Mouse (Mus musculus): ENCODE results near the gene Sema3e. TPM values are rescaled to one million over a fixed set of nuclear protein-coding genes. Genes with fewer than 3 reads are reported as not detected.

The Sema3e gene
- polyA plus RNA-seq, 1 experiment from 2014 or later = 2.4 TPM

DNA sequence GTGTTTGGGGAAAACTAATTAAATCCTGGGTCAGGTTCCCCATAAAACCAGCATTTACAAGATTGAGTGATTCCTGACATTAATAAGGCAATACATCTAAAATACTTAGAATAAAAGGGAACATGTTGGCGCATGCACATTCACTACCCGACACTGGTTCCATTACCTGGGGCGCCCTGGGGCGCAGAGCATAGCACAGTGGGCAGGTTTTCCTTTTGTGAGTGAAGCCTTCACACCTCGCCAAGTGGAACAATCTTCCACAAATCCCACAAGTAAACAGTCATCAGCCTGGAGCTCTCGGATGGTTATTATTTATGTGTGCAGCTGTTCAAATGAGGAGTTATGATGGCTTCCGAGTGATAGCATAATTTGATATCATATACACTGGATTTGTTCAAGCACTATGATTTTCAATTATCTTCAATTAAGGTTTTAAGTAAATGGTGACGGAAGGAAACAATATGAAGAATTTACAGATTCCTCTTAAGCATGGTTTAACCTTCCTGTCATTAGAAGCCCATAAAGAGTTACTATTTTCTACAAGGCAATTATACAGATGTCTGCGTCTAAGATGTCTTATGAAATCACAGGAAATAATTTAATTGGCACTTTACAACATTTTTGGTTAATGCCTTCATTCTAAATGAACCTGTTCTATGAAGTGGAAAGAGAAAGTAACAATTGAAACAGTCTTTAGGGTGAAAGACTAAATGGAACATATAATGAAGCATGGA lies 65.0 kb downstream of the Sema3e start:
- H3K9ac ChIP-seq = no peak overlapping the region
- H3K9me3 ChIP-seq (replicated peaks) = no peaks in the 10 kb centered on the region
- no peak overlapping the region for H3K4me3 ChIP-seq (replicated peaks)
- 82% methylated on average over 9 of the region's 9 CpGs for WGBS
- H3K4me1 ChIP-seq = peaks cover 4% of the 10 kb centered on the region; the same call in 1 of the 2 replicates
- H3K27me3 ChIP-seq = no peaks in the 10 kb centered on the region
- H3K4me2 ChIP-seq = no peak overlapping the region
- no peak overlapping the region for H3K27ac ChIP-seq
- no peak for ATAC-seq (replicated peaks; ENCODE audit: low FRiP score)
- no peaks in the 10 kb centered on the region for H3K36me3 ChIP-seq

DNA sequence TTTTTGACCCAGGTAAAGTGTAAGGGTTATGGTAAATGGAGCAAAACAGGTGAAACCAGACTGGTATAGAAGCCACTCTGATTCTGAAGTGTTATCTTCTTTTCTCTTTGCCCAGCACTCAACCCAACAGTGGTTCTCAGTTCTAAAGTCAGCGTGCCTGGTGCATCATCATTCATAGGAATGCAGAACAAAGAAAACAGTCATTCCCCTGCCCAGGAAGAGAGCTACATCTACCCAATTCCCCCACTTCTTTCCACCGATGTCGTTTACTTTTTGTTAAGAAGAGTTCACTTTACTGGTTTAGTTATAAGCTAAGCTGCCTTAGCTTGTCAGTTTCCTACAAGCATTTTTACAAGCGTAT lies 65.5 kb downstream of the Sema3e start:
- Histone ChIP-seq H3K9me3 (replicated peaks) (no peaks in the 10 kb centered on the region), H3K4me2 (no peak overlapping the region), H3K36me3 (no peaks in the 10 kb centered on the region), H3K27me3 (no peaks in the 10 kb centered on the region), H3K4me1 (peaks cover 4% of the 10 kb centered on the region; the same call in 1 of the 2 replicates), H3K9ac (no peak overlapping the region), H3K27ac (no peak overlapping the region), H3K4me3 (replicated peaks) (no peak overlapping the region)
- no peak for ATAC-seq (replicated peaks; ENCODE audit: low FRiP score)
- WGBS = 82% methylated on average over 4 of the region's 4 CpGs

DNA sequence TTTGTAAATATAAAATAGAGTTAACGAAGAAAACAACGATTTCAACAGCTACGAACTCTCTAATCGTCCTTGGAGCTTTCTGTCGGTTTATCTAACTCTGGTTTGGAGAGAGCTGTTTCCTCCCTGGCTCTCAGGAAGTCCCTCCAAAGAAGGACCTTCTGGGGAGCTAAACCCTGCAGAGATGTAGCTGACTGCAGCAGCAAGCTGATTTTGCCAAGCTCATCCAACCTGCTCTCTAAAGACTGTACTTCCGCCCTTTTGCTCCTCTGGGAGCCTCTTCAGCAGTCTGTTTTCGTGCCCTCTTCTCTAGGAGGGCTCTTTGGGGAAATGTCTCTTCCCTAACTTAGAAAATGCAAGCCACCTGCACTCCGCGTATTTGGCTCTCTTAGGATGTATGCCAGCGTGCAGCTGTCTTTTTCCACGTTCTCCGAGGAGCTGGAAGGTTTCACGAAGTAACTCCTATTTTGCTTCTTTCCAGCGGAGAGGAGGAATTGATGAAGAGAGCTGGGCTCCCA lies 67.2 kb downstream of the Sema3e start:
- H3K4me1 ChIP-seq = peaks cover 4% of the 10 kb centered on the region; the same call in 1 of the 2 replicates
- no peaks in the 10 kb centered on the region for H3K27me3 ChIP-seq
- 48% methylated on average over 14 of the region's 14 CpGs for WGBS
- no peak overlapping the region for H3K9ac ChIP-seq
- H3K4me2 ChIP-seq = peak overlapping the region; percentile 12; the same call in 1 of the 2 replicates
- H3K4me3 ChIP-seq (replicated peaks) = no peak overlapping the region
- H3K27ac ChIP-seq = no peak overlapping the region
- H3K9me3 ChIP-seq (replicated peaks) = no peaks in the 10 kb centered on the region
- ATAC-seq (replicated peaks; ENCODE audit: low FRiP score) = no peak
- H3K36me3 ChIP-seq = no peaks in the 10 kb centered on the region

DNA sequence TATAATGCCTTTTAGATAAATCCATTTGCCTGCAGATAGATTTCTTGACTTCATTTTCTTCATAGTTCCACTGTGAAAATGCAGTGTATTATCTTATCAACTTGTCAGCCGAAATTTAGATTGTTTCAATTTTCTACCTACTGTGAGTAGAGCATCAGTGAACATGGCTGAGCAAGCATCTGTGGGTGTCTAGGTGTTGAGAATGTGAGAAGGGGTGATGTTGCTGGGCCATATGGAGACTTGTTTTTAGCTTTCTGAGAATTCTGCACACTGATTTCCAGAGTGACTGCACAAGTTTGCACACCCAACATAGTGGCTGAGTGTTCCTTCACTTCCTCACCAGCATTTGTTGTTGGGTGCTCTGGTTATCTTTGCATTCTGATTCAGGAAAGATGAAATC lies 71.1 kb downstream of the Sema3e start:
- Histone ChIP-seq H3K27ac (no peak overlapping the region), H3K9me3 (replicated peaks) (no peaks in the 10 kb centered on the region), H3K4me3 (replicated peaks) (no peak overlapping the region), H3K27me3 (no peaks in the 10 kb centered on the region), H3K9ac (no peak overlapping the region), H3K4me2 (no peak overlapping the region), H3K4me1 (peaks cover 4% of the 10 kb centered on the region; the same call in 1 of the 2 replicates), H3K36me3 (no peaks in the 10 kb centered on the region)
- no peak for ATAC-seq (replicated peaks; ENCODE audit: low FRiP score)
- 86% methylated on average over 1 of the region's 1 CpGs for WGBS

DNA sequence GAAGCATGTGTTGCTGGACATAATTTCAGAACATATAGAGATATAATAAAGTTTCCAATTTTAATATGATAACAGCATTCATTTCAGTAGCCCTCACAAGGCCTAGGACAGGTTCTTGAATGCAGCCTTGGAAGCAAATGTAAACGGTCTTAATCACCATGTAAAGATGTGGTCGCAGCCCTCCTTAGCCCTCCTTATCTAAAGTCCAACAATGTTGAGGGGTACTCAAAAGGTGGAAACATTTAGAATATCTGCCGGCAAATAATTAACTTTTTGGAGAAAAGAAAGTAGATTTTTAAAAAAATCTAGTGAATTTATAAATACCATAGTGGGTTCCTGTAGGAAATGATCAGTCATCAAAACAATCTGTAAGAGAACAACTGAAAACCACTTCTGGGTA lies 73.6 kb downstream of the Sema3e start:
- Histone ChIP-seq H3K4me3 (replicated peaks) (no peak overlapping the region), H3K9me3 (replicated peaks) (no peaks in the 10 kb centered on the region), H3K36me3 (no peaks in the 10 kb centered on the region), H3K4me2 (no peak overlapping the region), H3K27me3 (no peaks in the 10 kb centered on the region), H3K4me1 (no peaks in the 10 kb centered on the region), H3K27ac (no peak overlapping the region), H3K9ac (no peak overlapping the region)
- no peak for ATAC-seq (replicated peaks; ENCODE audit: low FRiP score)
- 92% methylated on average over 3 of the region's 3 CpGs for WGBS

DNA sequence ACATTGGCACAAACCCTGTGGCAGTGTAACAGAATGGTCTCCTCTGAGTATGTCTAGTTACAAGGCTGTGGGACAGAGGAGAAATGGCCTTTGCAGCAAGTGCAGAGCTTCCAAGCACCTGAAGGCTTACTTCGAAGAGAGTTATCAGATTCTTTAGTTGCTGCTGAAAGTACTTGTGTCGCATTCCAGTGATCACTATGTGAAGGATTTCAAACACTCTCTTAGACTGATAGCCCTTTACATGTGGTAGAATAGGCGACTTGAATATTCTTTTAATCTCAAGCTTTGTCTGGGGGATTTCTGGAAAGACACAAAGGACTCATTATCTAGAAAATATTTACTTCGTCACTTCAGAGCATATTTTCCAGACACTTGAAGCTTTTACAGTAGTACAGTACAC lies 82.3 kb downstream of the Sema3e start:
- Histone ChIP-seq H3K9ac (no peak overlapping the region), H3K27me3 (no peaks in the 10 kb centered on the region), H3K9me3 (replicated peaks) (no peaks in the 10 kb centered on the region), H3K4me2 (no peak overlapping the region), H3K4me1 (no peaks in the 10 kb centered on the region), H3K36me3 (no peaks in the 10 kb centered on the region), H3K4me3 (replicated peaks) (no peak overlapping the region), H3K27ac (no peak overlapping the region)
- WGBS = 77% methylated on average over 4 of the region's 4 CpGs
- ATAC-seq (replicated peaks; ENCODE audit: low FRiP score) = no peak

DNA sequence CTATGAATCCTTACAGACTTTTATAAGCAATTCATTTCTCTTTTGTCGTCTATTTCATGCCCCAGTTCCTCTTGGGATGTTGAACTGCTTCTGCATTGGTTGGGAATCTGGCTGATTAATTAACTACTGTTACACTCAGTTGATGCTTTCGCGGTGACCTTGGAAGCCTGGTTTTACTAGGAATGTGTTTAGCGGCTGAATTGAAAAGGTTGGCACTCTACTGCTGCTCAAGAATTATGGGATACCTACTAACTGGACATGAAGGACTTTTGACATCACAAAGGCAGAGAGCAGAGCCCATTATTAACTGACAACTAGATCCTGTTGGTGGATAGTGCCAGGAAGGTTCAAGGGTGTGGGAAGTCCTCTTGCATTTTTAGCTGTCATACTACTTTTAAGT lies 83.9 kb downstream of the Sema3e start:
- no peak overlapping the region for H3K4me2 ChIP-seq
- H3K27me3 ChIP-seq = no peaks in the 10 kb centered on the region
- no peaks in the 10 kb centered on the region for H3K4me1 ChIP-seq
- H3K4me3 ChIP-seq (replicated peaks) = no peak overlapping the region
- no peaks in the 10 kb centered on the region for H3K9me3 ChIP-seq (replicated peaks)
- H3K27ac ChIP-seq = no peak overlapping the region
- no peak overlapping the region for H3K9ac ChIP-seq
- no peaks in the 10 kb centered on the region for H3K36me3 ChIP-seq
- 90% methylated on average over 4 of the region's 4 CpGs for WGBS
- no peak for ATAC-seq (replicated peaks; ENCODE audit: low FRiP score)

DNA sequence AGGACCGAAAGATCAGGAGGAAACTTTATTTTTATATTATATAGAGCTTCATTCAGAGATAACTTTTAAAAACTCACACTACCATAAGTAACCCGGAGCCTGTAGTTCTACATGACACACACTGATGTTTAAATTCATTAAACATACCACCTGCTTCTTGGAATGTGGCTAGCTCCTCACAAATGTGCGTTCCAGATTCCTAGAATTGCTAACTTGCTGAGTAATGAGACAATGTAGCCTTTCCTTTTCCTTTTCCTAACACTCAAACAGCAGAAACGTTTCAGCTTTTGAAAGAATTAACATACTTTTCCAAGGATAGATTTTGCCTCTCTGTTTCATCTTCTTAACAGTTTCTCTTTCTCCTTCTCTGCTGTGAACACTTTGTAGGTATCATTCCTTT lies 86.3 kb downstream of the Sema3e start:
- no peak overlapping the region for H3K27ac ChIP-seq

DNA sequence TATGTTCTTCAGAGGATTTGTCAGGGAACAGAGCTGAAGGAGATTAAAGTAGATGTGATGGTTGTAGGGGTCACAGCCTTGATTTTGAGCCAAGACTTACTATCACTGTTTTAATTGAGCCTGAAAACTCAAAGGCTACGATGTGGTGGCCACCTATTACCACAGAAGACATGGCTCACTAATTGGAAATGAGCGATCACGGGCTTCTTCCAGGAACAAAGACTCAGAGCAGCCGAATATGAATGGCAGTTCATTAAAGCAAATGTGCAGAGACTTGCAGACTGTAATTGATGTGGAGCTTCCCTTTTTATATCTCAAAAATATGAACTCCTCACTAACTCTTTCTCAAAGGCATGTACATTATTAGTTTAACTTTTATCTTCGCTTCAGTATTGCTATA lies 96.8 kb downstream of the Sema3e start:
- Histone ChIP-seq H3K36me3 (no peaks in the 10 kb centered on the region), H3K9ac (no peak overlapping the region), H3K4me2 (no peak overlapping the region), H3K27me3 (no peaks in the 10 kb centered on the region), H3K9me3 (replicated peaks) (no peaks in the 10 kb centered on the region), H3K27ac (no peak overlapping the region), H3K4me3 (replicated peaks) (no peak overlapping the region), H3K4me1 (no peaks in the 10 kb centered on the region)
- ATAC-seq (replicated peaks; ENCODE audit: low FRiP score) = no peak
- WGBS = 79% methylated on average over 5 of the region's 5 CpGs

More for the DNA sequence above, 86.3 kb downstream of the Sema3e start:
- ATAC-seq (replicated peaks; ENCODE audit: low FRiP score) = no peak
- no peak overlapping the region for H3K4me3 ChIP-seq (replicated peaks)
- H3K27me3 ChIP-seq = no peaks in the 10 kb centered on the region
- no peaks in the 10 kb centered on the region for H3K9me3 ChIP-seq (replicated peaks)
- no peaks in the 10 kb centered on the region for H3K36me3 ChIP-seq
- H3K9ac ChIP-seq = no peak overlapping the region
- H3K4me1 ChIP-seq = no peaks in the 10 kb centered on the region
- no peak overlapping the region for H3K4me2 ChIP-seq
- WGBS = 65% methylated on average over 4 of the region's 4 CpGs

DNA sequence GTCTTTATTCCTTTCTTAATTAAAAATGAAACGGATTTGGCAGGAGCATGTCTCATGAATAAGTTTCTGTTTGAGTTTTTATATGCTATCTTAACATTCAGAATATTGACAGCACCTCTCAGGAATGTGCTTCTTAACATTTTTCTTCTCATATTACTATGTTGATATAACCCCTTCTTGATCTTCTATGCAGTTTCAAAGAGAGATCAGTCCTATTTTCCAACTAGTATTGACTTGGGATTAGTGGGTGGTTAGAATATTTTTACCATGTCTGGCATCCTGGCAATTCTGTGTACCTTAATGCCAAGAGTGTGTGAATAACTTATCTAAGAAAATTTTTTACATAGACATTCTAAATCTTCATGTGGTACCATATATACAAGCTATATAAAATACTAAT lies 101.5 kb downstream of the Sema3e start:
- H3K4me1 ChIP-seq = no peaks in the 10 kb centered on the region
- no peak overlapping the region for H3K9ac ChIP-seq
- 74% methylated on average over 1 of the region's 1 CpGs for WGBS
- H3K4me3 ChIP-seq (replicated peaks) = no peak overlapping the region
- no peak overlapping the region for H3K27ac ChIP-seq
- ATAC-seq (replicated peaks; ENCODE audit: low FRiP score) = no peak
- H3K9me3 ChIP-seq (replicated peaks) = no peaks in the 10 kb centered on the region
- no peaks in the 10 kb centered on the region for H3K27me3 ChIP-seq
- no peaks in the 10 kb centered on the region for H3K36me3 ChIP-seq
- H3K4me2 ChIP-seq = no peak overlapping the region

DNA sequence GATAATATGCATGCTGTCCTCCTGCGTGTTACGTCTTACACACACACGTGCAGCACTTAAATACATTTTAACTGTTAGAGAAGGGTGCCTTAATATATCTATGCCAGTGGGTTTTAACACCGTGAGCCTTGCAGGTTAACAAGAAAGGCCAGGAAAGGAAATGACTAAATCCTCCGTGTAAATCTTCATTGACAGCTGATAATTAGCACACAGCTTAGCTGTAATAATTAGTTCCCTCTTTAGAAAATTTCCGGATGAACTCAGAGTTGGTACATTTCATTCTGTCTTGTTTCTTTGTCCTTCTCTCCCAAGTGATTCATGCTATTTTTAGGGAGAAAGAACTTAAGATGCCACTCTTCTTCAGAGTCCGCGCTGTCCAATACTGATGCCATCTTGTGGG lies 110.9 kb downstream of the Sema3e start:
- no peaks in the 10 kb centered on the region for H3K9me3 ChIP-seq (replicated peaks)
- H3K27ac ChIP-seq = no peak overlapping the region
- 79% methylated on average over 8 of the region's 8 CpGs for WGBS

DNA sequence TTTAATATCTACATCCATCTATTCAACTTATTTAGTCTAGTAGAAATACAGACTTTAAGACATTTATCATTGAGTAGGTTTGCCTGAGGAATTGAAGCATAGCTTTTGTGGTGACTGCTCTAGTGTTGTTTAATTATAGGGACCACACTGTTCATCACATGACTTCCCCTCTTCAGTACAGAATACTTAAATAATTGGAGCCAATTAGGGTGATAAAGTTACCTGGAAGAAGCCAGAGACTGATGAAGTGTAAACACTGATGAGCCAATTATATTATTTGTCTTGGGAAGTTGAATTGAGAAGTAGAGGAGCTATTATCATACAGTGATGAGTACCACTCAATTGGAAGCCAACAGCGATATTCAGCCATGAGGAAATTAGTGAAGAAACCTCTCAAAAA lies 113.6 kb downstream of the Sema3e start:
- Histone ChIP-seq H3K4me3 (replicated peaks) (no peak overlapping the region), H3K27ac (no peak overlapping the region), H3K36me3 (no peaks in the 10 kb centered on the region), H3K27me3 (no peaks in the 10 kb centered on the region), H3K4me2 (no peak overlapping the region), H3K4me1 (no peaks in the 10 kb centered on the region), H3K9ac (no peak overlapping the region), H3K9me3 (replicated peaks) (no peaks in the 10 kb centered on the region)
- 100% methylated on average over 1 of the region's 1 CpGs for WGBS
- no peak for ATAC-seq (replicated peaks; ENCODE audit: low FRiP score)

More for the DNA sequence above, 110.9 kb downstream of the Sema3e start:
- Histone ChIP-seq H3K4me3 (replicated peaks) (no peak overlapping the region), H3K27me3 (no peaks in the 10 kb centered on the region), H3K36me3 (no peaks in the 10 kb centered on the region), H3K4me2 (no peak overlapping the region), H3K9ac (no peak overlapping the region), H3K4me1 (no peaks in the 10 kb centered on the region)
- no peak for ATAC-seq (replicated peaks; ENCODE audit: low FRiP score)

DNA sequence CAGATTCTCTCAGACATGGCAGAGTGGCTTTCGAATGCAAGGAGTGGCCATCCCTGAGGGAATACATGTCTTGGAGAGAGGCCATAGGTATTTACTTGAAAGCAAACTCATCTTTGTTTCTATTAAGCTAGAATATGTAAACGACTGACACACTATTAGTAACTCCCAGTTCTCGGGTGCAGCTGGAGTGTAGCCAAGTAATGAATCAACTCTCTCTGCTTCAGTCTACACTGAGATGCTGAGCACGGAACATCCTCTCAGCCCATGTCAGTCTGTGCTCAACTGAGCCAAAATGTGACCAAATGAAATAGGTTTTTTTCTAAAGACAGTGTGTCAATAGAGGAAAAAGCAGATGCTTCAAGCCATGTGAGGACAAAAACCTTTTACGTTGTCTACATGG lies 137.5 kb downstream of the Sema3e start:
- no peaks in the 10 kb centered on the region for H3K27me3 ChIP-seq
- 70% methylated on average over 5 of the region's 5 CpGs for WGBS

More for the DNA sequence above, 137.5 kb downstream of the Sema3e start:
- no peak overlapping the region for H3K4me3 ChIP-seq (replicated peaks)
- H3K4me2 ChIP-seq = no peak overlapping the region
- ATAC-seq (replicated peaks; ENCODE audit: low FRiP score) = no peak
- H3K4me1 ChIP-seq = no peaks in the 10 kb centered on the region
- H3K9ac ChIP-seq = no peak overlapping the region
- H3K27ac ChIP-seq = no peak overlapping the region
- H3K36me3 ChIP-seq = no peaks in the 10 kb centered on the region
- no peaks in the 10 kb centered on the region for H3K9me3 ChIP-seq (replicated peaks)
